Mouse (Mus musculus): ENCODE measurements around the gene BC029722.

BC029722 gene

GRCm38 (mm10) chr2:155818596-155819391 is 432 bp downstream of the BC029722 start:
- peak; percentile 92 for DNase-seq (ENCODE audit: low spot score)

DNA sequence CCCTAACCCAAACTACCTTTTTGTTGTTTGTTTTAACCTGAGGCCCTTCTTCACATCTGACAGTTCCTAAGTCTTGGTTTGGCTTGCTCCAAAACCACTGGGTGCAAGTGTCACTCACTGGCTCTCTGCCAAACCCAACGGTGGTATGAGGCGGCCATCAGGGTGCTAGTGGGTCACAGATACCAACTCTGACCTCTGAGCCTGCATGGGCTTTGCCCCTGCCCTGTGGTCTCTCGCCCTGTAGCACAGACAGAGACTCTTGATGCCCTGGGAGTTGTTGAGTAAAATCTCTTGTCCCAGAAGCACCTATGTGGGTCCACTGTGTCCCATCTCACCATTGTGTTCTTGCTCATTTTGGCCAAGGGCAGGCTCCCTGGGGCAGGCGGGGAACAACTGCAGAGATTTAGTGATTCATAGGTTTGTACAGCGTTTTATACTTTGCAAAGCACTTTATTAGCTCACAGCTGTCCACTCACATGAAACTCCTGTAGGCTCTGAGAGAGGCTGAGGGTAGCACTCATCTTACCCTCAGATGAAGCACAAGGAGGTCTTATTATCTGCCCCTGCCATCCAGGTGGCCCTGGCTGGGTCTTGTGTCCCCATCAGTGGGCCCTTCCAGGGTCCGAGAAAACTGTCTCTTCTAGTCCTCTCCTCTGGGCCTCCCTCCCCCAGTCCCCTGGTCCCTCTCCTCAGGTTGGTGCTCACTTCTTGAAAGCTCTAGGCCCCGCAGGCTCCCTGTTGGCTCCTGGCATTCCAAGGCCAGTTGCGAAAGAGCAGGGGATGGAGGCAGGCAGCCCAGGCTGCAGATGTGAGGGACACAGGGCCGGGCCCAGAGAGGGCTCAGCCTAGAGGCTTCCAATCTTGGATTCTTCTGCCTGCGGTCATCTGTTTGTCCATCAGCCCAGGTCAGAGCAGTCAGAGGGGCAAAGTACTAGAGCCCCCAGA is 1.7 kb downstream of the BC029722 start:
- no peak for DNase-seq (ENCODE audit: low spot score)

DNA sequence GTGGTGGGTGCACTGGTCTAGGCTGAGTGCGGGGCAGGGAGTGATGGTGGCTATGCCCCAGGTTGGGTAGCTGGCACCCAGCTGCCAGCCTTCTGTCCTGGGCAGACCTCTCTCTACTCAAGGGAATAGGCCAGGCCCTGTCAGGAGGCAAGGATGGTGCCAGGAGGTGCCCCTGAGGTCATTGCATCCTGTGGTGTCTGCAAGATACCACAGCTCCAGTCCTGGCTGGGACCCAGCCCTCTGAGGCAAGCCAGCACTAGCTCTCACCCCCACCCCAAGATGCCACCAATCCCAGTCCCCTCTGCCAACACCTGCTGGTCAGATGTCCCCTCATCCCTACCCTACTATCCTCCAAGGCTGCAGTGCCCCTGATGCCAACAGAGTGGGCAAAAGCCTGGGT is 3.0 kb downstream of the BC029722 start:
- no peak for DNase-seq (ENCODE audit: low spot score)

GRCm38 (mm10) chr2:155814829-155815228 is 4.4 kb downstream of the BC029722 start:
- DNase-seq (ENCODE audit: low spot score) = no peak

GRCm38 (mm10) chr2:155812637-155813036 is 6.6 kb downstream of the BC029722 start:
- DNase-seq (ENCODE audit: low spot score) = no peak

DNA sequence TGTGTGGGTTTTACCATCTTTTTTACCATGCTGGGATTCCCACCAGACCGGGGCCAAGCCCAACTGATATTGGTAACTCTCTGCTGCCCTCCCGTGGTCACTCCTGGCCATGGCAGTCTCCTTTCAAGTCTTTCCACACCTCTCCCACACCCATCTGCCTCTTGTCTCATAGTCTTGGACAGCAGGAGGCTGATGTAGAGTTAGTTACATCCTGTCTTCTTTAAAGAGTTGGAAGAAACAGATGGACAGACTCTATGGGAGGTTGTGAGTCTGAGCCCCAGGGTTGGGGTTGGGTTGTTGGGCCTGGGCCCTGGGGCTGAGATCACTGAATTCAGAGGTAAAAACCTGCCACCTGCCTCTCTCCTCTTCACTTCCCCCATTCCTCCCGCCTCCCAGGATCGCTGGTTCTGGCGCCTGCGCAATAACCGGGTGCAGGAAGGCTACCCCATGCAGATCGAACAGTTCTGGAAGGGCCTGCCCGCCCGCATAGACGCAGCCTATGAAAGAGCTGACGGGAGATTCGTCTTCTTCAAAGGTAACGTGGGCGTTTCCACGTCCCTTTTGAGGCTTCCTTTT is 7.3 kb downstream of the BC029722 start:
- peak; percentile 90 for DNase-seq (ENCODE audit: low spot score)

- no peak for DNase-seq (ENCODE audit: low spot score)
Measured at GRCm38 (mm10) chr2:155809620-155810019, 9.6 kb downstream of the BC029722 start.

DNA sequence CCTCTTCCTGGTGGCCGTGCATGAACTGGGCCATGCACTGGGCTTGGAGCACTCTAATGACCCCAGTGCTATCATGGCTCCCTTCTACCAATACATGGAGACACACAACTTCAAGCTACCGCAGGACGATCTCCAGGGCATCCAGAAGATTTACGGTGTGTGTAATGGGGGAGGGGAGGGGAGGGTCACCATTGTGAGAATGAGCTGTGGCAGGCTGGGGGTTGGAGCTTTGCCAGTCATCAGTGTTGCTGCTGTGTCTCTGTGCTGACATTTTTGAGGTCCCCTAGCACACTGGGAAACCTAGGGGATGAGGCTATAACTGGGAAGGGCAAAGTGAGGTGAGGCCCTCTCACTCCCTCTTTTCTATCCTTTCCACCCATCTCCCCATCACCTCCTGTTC is 11.8 kb downstream of the BC029722 start:
- no peak for DNase-seq (ENCODE audit: low spot score)

- DNase-seq (ENCODE audit: low spot score) = no peak
Measured at GRCm38 (mm10) chr2:155806548-155806947, 12.7 kb downstream of the BC029722 start.

DNA sequence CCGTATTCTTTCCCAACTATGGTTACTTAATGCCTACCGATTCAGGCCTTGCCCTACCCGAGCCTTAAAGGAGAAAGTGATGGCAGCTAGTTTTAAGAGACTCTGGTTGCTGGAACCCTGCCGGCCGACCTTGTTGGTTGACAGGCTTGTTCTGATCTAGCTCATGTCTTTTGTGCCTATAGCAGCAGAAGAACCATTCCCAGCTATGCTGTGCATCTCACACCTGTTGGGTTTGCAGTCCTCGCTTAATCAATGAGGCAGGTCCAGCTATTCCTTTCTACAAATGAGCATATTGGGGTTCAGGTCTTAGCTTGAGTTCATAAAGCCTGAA is 13.3 kb downstream of the BC029722 start:
- DNase-seq (ENCODE audit: low spot score) = no peak

- no peak for DNase-seq (ENCODE audit: low spot score)
Measured at GRCm38 (mm10) chr2:155805231-155805924, 13.8 kb downstream of the BC029722 start.

- no peak for DNase-seq (ENCODE audit: low spot score)
Measured at GRCm38 (mm10) chr2:155804053-155804452, 15.2 kb downstream of the BC029722 start.

DNA sequence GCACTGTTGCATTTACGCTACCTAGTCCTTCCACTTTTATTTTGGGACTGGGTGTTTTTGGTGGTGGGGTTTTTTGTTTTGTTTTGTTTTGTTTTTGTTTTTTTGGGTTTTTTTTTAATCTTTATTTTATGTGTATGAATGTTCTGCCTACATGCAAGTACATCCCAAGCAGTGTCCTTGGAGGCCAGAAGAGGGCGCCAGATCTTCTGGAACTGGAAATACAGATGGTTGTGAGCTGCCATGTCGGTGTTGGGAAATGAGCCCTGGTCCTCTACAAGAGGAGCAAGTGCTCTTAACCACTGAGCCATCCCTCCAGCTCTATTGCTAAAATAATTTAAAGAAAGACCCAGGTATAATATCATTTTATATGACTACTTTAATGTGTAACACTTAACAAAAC is 16.5 kb downstream of the BC029722 start:
- DNase-seq (ENCODE audit: low spot score) = no peak

- DNase-seq (ENCODE audit: low spot score) = no peak
Measured at GRCm38 (mm10) chr2:155798613-155799012, 20.6 kb downstream of the BC029722 start.

GRCm38 (mm10) chr2:155794674-155795445 is 24.4 kb downstream of the BC029722 start:
- no peak for DNase-seq (ENCODE audit: low spot score)

- no peak for DNase-seq (ENCODE audit: low spot score)
Measured at GRCm38 (mm10) chr2:155792899-155793298, 26.3 kb downstream of the BC029722 start.

DNA sequence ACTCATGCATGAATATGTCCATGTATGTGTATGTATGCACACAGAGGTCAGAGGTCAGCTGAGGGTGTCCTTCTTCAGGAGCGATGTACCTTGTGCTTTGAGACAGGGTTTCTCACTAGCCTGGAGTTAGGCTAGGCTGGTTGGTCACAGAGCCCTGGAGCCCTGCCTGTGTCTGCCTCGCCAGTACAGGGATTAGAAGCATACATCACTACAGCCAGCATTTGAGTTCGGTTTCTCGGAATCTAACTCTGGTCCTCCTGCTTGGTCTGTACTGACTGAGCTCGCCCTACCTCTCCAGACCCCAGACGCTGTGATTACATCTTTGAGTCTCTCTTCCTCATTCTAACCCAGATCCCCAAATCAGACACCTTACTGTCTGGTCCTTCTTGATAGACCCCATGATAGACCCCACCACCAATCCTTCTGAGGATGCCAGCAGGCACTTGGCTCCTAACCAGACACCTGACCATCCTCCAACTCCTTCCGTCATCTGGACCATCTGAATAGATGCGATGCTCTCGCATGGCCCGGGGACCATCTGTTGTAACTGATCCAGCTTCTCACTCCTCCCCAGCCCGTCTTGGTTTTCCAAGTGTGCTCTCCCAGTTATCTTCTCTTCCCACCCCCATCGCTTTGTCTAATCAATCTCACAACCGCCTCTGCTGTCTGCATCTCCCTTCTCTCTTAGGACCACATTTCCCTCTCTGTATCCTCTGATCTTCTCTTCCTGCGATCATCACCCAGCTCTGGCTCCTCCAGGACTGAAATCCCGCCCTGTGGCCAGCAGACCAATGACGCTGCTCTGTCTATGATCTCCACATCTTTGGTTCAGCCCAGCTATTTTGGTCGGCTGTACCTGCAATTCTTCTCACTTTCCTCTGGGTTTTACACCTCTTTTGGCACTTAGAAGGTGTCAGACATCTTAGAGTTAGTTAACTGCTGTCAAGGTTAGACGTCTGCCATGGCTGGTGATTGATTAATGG is 31.0 kb downstream of the BC029722 start:
- DNase-seq (ENCODE audit: low spot score) = no peak

DNA sequence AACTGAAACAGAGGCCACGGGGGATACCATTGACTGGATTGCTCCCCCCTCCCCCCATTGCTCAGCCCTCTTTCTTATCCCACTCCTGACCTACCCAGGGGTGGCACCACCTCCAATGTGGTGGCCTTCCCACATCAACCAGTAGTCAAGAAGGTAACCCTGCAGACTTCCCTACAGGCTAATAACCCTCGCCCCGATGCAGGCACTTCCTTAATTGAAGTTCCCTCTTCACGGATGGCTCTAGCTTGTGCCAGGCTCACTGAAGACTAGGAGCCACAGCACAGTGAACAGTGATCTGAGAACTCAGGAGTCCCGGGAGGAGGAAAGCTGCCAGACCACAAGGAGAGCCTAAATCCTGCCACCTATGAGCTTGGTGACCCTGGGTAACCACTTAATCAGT is 32.3 kb downstream of the BC029722 start:
- DNase-seq (ENCODE audit: low spot score) = no peak

DNA sequence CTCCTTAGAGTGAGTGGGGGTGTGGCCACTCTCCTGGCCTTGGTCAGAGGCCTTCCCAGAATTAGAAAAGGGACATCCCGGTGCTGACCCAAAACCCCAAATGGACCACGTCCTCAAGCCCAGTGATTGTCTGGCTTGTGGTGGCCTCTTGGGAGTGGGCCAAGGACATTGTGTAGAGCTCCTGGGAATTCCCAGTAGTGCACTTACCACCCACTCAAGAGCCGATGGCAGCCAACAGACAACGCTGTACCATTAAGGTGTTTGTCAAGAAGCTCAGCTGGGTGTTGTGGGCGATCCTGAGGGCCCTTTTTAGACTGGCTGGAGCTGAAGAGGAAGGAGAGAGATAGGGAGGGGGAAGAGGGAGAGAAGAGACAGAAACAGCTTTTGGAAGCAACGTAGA is 34.7 kb downstream of the BC029722 start:
- DNase-seq (ENCODE audit: low spot score) = no peak

- no peak for DNase-seq (ENCODE audit: low spot score)
Measured at GRCm38 (mm10) chr2:155779506-155779905, 39.7 kb downstream of the BC029722 start.

Measured in retina, embryonic 14.5 days (tissue).